Mouse (Mus musculus): ENCODE results near the gene Ankrd16. TPM values are rescaled to one million over a fixed set of nuclear protein-coding genes. Genes with fewer than 3 reads are reported as not detected.

Gene Ankrd16
- polyA plus RNA-seq (2015; fragmentation: Nextera tagmentation; extraction: Ambion mirVana), result 22.4 and 25.3 TPM in 2 replicates

- Histone ChIP-seq H3K9me3 (ENCODE audit: control insufficient read depth) (no peaks in the 10 kb centered on the region), H3K9ac (ENCODE audit: low read depth, low read length) (peak within 1 kb of the TSS; percentile 82), H3K4me3 (ENCODE audit: low read depth, low read length) (peak within 1 kb of the TSS; percentile 83), H3K4me1 (replicated peaks; ENCODE audit: control insufficient read depth, insufficient read depth, low read length) (0 out of 2 replicates have a peak, but pooled peaks cover 14% of the 10 kb centered on the region), H3K27me3 (replicated peaks; ENCODE audit: control insufficient read depth, insufficient read depth, low read length) (no peaks in the 10 kb centered on the region), H3K27ac (ENCODE audit: low read depth, low read length) (peak within 1 kb of the TSS; percentile 96), H3K36me3 (ENCODE audit: control insufficient read depth, insufficient read depth) (peaks cover 10% of the 10 kb centered on the region; the same call in 1 of the 2 replicates), H3K4me2 (replicated peaks; ENCODE audit: low read depth) (peak within 1 kb of the TSS; percentile 96)
- under 1% methylated on average over 68 of the region's 73 CpGs for WGBS
- TF ChIP-seq CTCF (IDR thresholded peaks at IDR 0.05; ENCODE audit: low read depth), result peak; percentile 39; the same call in 1 of the 2 replicates
- ATAC-seq, result peak; percentile 95
These were observed at the start of gene Ankrd16, which contains the start of gene Fbh1 for GRCm38 (mm10) chr2:11777091-11778068. Ankrd16 (plus strand) TSS chr2:11777876. Fbh1 (minus strand) TSS chr2:11777582.

GRCm38 (mm10) chr2:11729091-11729490, 48.6 kb upstream of the Ankrd16 start:
- WGBS, result 45% methylated on average over 3 of the region's 3 CpGs
- H3K4me3 ChIP-seq (ENCODE audit: low read depth, low read length), result no peak overlapping the region
- H3K27ac ChIP-seq (ENCODE audit: low read depth, low read length), result no peak overlapping the region
- H3K9me3 ChIP-seq (ENCODE audit: control insufficient read depth), result no peaks in the 10 kb centered on the region
- no peak overlapping the region for H3K4me2 ChIP-seq (replicated peaks; ENCODE audit: low read depth)
- no peaks in the 10 kb centered on the region for H3K27me3 ChIP-seq (replicated peaks; ENCODE audit: control insufficient read depth, insufficient read depth, low read length)
- no peaks in the 10 kb centered on the region for H3K36me3 ChIP-seq (ENCODE audit: control insufficient read depth, insufficient read depth)
- no peak overlapping the region for H3K9ac ChIP-seq (ENCODE audit: low read depth, low read length)
- ATAC-seq, result no peak
- no peaks in the 10 kb centered on the region for H3K4me1 ChIP-seq (replicated peaks; ENCODE audit: control insufficient read depth, insufficient read depth, low read length)
- no peak for TF ChIP-seq CTCF (IDR thresholded peaks at IDR 0.05; ENCODE audit: low read depth)

GRCm38 (mm10) chr2:11732978-11733377, 44.7 kb upstream of the Ankrd16 start:
- no peak for TF ChIP-seq CTCF (IDR thresholded peaks at IDR 0.05; ENCODE audit: low read depth)
- H3K9me3 ChIP-seq (ENCODE audit: control insufficient read depth), result no peaks in the 10 kb centered on the region
- no peak overlapping the region for H3K4me2 ChIP-seq (replicated peaks; ENCODE audit: low read depth)
- no peak for ATAC-seq
- H3K36me3 ChIP-seq (ENCODE audit: control insufficient read depth, insufficient read depth), result no peaks in the 10 kb centered on the region
- H3K27me3 ChIP-seq (replicated peaks; ENCODE audit: control insufficient read depth, insufficient read depth, low read length), result no peaks in the 10 kb centered on the region
- 74% methylated on average over 5 of the region's 5 CpGs for WGBS
- no peak overlapping the region for H3K9ac ChIP-seq (ENCODE audit: low read depth, low read length)
- no peaks in the 10 kb centered on the region for H3K4me1 ChIP-seq (replicated peaks; ENCODE audit: control insufficient read depth, insufficient read depth, low read length)
- H3K27ac ChIP-seq (ENCODE audit: low read depth, low read length), result no peak overlapping the region
- no peak overlapping the region for H3K4me3 ChIP-seq (ENCODE audit: low read depth, low read length)

GRCm38 (mm10) chr2:11735853-11736252, 41.8 kb upstream of the Ankrd16 start:
- whole genome bisulfite sequencing, result 69% methylated on average over 6 of the region's 6 CpGs
- H3K27ac ChIP-seq (ENCODE audit: low read depth, low read length), result no peak overlapping the region
- ATAC-seq, result no peak

GRCm38 (mm10) chr2:11738794-11739193, 38.9 kb upstream of the Ankrd16 start:
- Histone ChIP-seq H3K36me3 (ENCODE audit: control insufficient read depth, insufficient read depth) (peaks cover 38% of the 10 kb centered on the region), H3K27ac (ENCODE audit: low read depth, low read length) (no peak overlapping the region), H3K27me3 (replicated peaks; ENCODE audit: control insufficient read depth, insufficient read depth, low read length) (no peaks in the 10 kb centered on the region), H3K9me3 (ENCODE audit: control insufficient read depth) (no peaks in the 10 kb centered on the region), H3K4me2 (replicated peaks; ENCODE audit: low read depth) (no peak overlapping the region), H3K9ac (ENCODE audit: low read depth, low read length) (no peak overlapping the region), H3K4me1 (replicated peaks; ENCODE audit: control insufficient read depth, insufficient read depth, low read length) (no peaks in the 10 kb centered on the region), H3K4me3 (ENCODE audit: low read depth, low read length) (no peak overlapping the region)
- WGBS, result 90% methylated on average over 3 of the region's 3 CpGs
- no peak for ATAC-seq
- no peak for TF ChIP-seq CTCF (IDR thresholded peaks at IDR 0.05; ENCODE audit: low read depth)

More at GRCm38 (mm10) chr2:11735853-11736252, 41.8 kb upstream of the Ankrd16 start:
- H3K4me3 ChIP-seq (ENCODE audit: low read depth, low read length), result no peak overlapping the region
- H3K9me3 ChIP-seq (ENCODE audit: control insufficient read depth), result no peaks in the 10 kb centered on the region
- 0 out of 2 replicates have a peak overlapping the region, but pooled peaks have one; percentile 1 for H3K4me2 ChIP-seq (replicated peaks; ENCODE audit: low read depth)
- H3K4me1 ChIP-seq (replicated peaks; ENCODE audit: control insufficient read depth, insufficient read depth, low read length), result no peaks in the 10 kb centered on the region
- peaks cover 9% of the 10 kb centered on the region for H3K36me3 ChIP-seq (ENCODE audit: control insufficient read depth, insufficient read depth)
- no peak for TF ChIP-seq CTCF (IDR thresholded peaks at IDR 0.05; ENCODE audit: low read depth)
- no peak overlapping the region for H3K9ac ChIP-seq (ENCODE audit: low read depth, low read length)
- no peaks in the 10 kb centered on the region for H3K27me3 ChIP-seq (replicated peaks; ENCODE audit: control insufficient read depth, insufficient read depth, low read length)

- no peaks in the 10 kb centered on the region for H3K4me1 ChIP-seq (replicated peaks; ENCODE audit: control insufficient read depth, insufficient read depth, low read length)
- no peaks in the 10 kb centered on the region for H3K27me3 ChIP-seq (replicated peaks; ENCODE audit: control insufficient read depth, insufficient read depth, low read length)
- H3K27ac ChIP-seq (ENCODE audit: low read depth, low read length), result peak overlapping the region; percentile 5; the same call in 1 of the 2 replicates
- no peak overlapping the region for H3K4me2 ChIP-seq (replicated peaks; ENCODE audit: low read depth)
- WGBS, result 46% methylated on average over 4 of the region's 4 CpGs
- no peak overlapping the region for H3K9ac ChIP-seq (ENCODE audit: low read depth, low read length)
- TF ChIP-seq CTCF (IDR thresholded peaks at IDR 0.05; ENCODE audit: low read depth), result no peak
- H3K36me3 ChIP-seq (ENCODE audit: control insufficient read depth, insufficient read depth), result peaks cover 44% of the 10 kb centered on the region
- no peaks in the 10 kb centered on the region for H3K9me3 ChIP-seq (ENCODE audit: control insufficient read depth)
- ATAC-seq, result peak; percentile 82
- no peak overlapping the region for H3K4me3 ChIP-seq (ENCODE audit: low read depth, low read length)
These were observed 38.1 kb upstream of the Ankrd16 start for GRCm38 (mm10) chr2:11739516-11740051.

Measured in intestine, postnatal 0 days (tissue).